Mouse (Mus musculus) embryonic facial prominence, embryonic 14.5 days (tissue): ENCODE data around the gene Nptxr. TPM values are rescaled to one million over a fixed set of nuclear protein-coding genes. Genes with fewer than 3 reads are reported as not detected.
A peak's percentile ranks its signal among the peaks of the same experiment; 100 is the strongest.

Experiments used
- ATAC-seq: fragments of 200-750 bp; cut with Nextera tagmentation; 2 replicates; pipeline ENCODE4 v1.8.0; 2017; ENCODE audit warnings: low read depth, moderate number of reproducible peaks, moderate TSS enrichment
- DNase-seq: peaks from one replicate; pipeline ENCODE4 v3.0.0-alpha.2; 2015; ENCODE audit warnings: low spot score
- H3K27ac ChIP-seq: fragments of 300-500 bp; sonication (generic); replicated peaks from 2 replicates; pipeline ENCODE4 v1.5.1; 2014; ENCODE audit warnings: low read depth, mild to moderate bottlenecking, low read length, moderate library complexity
- H3K27me3 ChIP-seq: fragments of 300-500 bp; sonication (generic); replicated peaks from 2 replicates; pipeline ENCODE4 v1.6.1; 2014; ENCODE audit warnings: low read length; ENCODE audit not compliant: control insufficient read depth, insufficient read depth
- H3K36me3 ChIP-seq: fragments of 300-500 bp; sonication (generic); 2 replicates; pipeline ENCODE4 v1.6.1; 2014; ENCODE audit warnings: low read length, mixed read lengths; ENCODE audit not compliant: control insufficient read depth, insufficient read depth
- H3K4me1 ChIP-seq: fragments of 300-500 bp; sonication (generic); 2 replicates; pipeline ENCODE4 v1.6.1; 2014; ENCODE audit warnings: antibody characterized with exemption, low read length; ENCODE audit not compliant: control insufficient read depth, insufficient read depth
- H3K4me2 ChIP-seq: fragments of 300-500 bp; sonication (generic); 2 replicates; pipeline ENCODE4 v1.6.1; 2014; ENCODE audit warnings: low read depth, mild to moderate bottlenecking, low read length, moderate library complexity, mixed read lengths
- H3K4me3 ChIP-seq: fragments of 300-500 bp; sonication (generic); 2 replicates; pipeline ENCODE4 v1.5.1; 2014; ENCODE audit warnings: low read depth, mild to moderate bottlenecking, low read length
- H3K9ac ChIP-seq: fragments of 300-500 bp; sonication (generic); 2 replicates; pipeline ENCODE4 v1.6.1; 2014; ENCODE audit warnings: low read depth, mild to moderate bottlenecking, low read length, moderate library complexity, mixed read lengths
- H3K9me3 ChIP-seq: fragments of 300-500 bp; sonication (generic); 2 replicates; pipeline ENCODE4 v1.6.1; 2016; ENCODE audit warnings: low read length; ENCODE audit not compliant: control insufficient read depth
- WGBS: fragments of 180-500 bp; shearing (Covaris S2); extraction: QIAGEN DNeasy Blood & Tissue Kit; methylation state at CpG from one replicate; pipeline ENCODE4 v1.1.7; 2014; 5-methylcytosine and 5-hydroxymethylcytosine counted together
- polyA plus RNA-seq: library from polyadenylated mRNA; unstranded; fragments of >200 nt; fragmentation: Nextera tagmentation; extraction: Ambion mirVana; gene quantifications from 2 replicates; pipeline ENCODE4 v1.2.1, GENCODE M21; 2014

Nptxr gene
- polyA plus RNA-seq, 1 experiment from 2014 or later: 3.2 TPM

- ATAC-seq (no peak), DNase-seq (no peak)
- no peak overlapping the region for H3K4me3 ChIP-seq
- no peaks in the 10 kb centered on the region for H3K9me3 ChIP-seq
- no peaks in the 10 kb centered on the region for H3K36me3 ChIP-seq
- no peak overlapping the region for H3K27ac ChIP-seq
- peaks cover 10% of the 10 kb centered on the region for H3K4me1 ChIP-seq
- WGBS: 62% methylated on average over 11 of the region's 11 CpGs
- H3K4me2 ChIP-seq: no peak overlapping the region
- peaks cover 39% of the 10 kb centered on the region for H3K27me3 ChIP-seq
- no peak overlapping the region for H3K9ac ChIP-seq
Measured at GRCm38 (mm10) chr15:79800701-79801100, 3.9 kb downstream of the Nptxr start.

- H3K4me1 ChIP-seq: no peaks in the 10 kb centered on the region
Measured at GRCm38 (mm10) chr15:79798591-79798990, 6.0 kb downstream of the Nptxr start.

GRCm38 (mm10) chr15:79797680-79798079 lies 6.9 kb downstream of the Nptxr start:
- DNase-seq (no peak), ATAC-seq (no peak)
- Histone ChIP-seq H3K9me3 (no peaks in the 10 kb centered on the region), H3K27ac (no peak overlapping the region), H3K4me3 (no peak overlapping the region), H3K36me3 (no peaks in the 10 kb centered on the region), H3K9ac (0 out of 2 replicates have a peak overlapping the region, but pooled peaks have one; percentile 16), H3K4me2 (no peak overlapping the region), H3K27me3 (peaks cover 13% of the 10 kb centered on the region), H3K4me1 (no peaks in the 10 kb centered on the region)
- 73% methylated on average over 8 of the region's 8 CpGs for WGBS

More at GRCm38 (mm10) chr15:79798591-79798990, 6.0 kb downstream of the Nptxr start:
- ATAC-seq (no peak), DNase-seq (no peak)
- Histone ChIP-seq H3K4me3 (no peak overlapping the region), H3K27me3 (peaks cover 22% of the 10 kb centered on the region), H3K36me3 (no peaks in the 10 kb centered on the region), H3K4me2 (no peak overlapping the region), H3K9me3 (no peaks in the 10 kb centered on the region), H3K27ac (no peak overlapping the region), H3K9ac (no peak overlapping the region)
- WGBS: 89% methylated on average over 10 of the region's 10 CpGs

GRCm38 (mm10) chr15:79797096-79797495 lies 7.5 kb downstream of the Nptxr start:
- no peak for DNase-seq
- Histone ChIP-seq H3K27ac (no peak overlapping the region), H3K4me3 (no peak overlapping the region), H3K27me3 (peaks cover 7% of the 10 kb centered on the region), H3K4me1 (no peaks in the 10 kb centered on the region), H3K9ac (no peak overlapping the region), H3K4me2 (no peak overlapping the region), H3K36me3 (no peaks in the 10 kb centered on the region), H3K9me3 (no peaks in the 10 kb centered on the region)
- no peak for ATAC-seq
- 85% methylated on average over 7 of the region's 7 CpGs for WGBS

- H3K36me3 ChIP-seq: no peaks in the 10 kb centered on the region
- no peak overlapping the region for H3K4me2 ChIP-seq
- no peaks in the 10 kb centered on the region for H3K27me3 ChIP-seq
- 79% methylated on average over 12 of the region's 12 CpGs for WGBS
- H3K9ac ChIP-seq: no peak overlapping the region
- DNase-seq (no peak), ATAC-seq (no peak)
- no peak overlapping the region for H3K4me3 ChIP-seq
- H3K27ac ChIP-seq: no peak overlapping the region
- H3K9me3 ChIP-seq: no peaks in the 10 kb centered on the region
- no peaks in the 10 kb centered on the region for H3K4me1 ChIP-seq
Measured at GRCm38 (mm10) chr15:79796256-79796655, 8.3 kb downstream of the Nptxr start.

GRCm38 (mm10) chr15:79794173-79794572 lies 10.4 kb downstream of the Nptxr start:
- 25% methylated on average over 16 of the region's 20 CpGs for WGBS
- H3K4me2 ChIP-seq: no peak overlapping the region
- ATAC-seq (no peak), DNase-seq (no peak)
- H3K9ac ChIP-seq: no peak overlapping the region
- H3K27ac ChIP-seq: no peak overlapping the region
- H3K4me1 ChIP-seq: no peaks in the 10 kb centered on the region
- H3K4me3 ChIP-seq: no peak overlapping the region
- H3K9me3 ChIP-seq: no peaks in the 10 kb centered on the region
- H3K27me3 ChIP-seq: no peaks in the 10 kb centered on the region
- no peaks in the 10 kb centered on the region for H3K36me3 ChIP-seq

GRCm38 (mm10) chr15:79793076-79793475 lies 11.5 kb downstream of the Nptxr start:
- ATAC-seq (no peak), DNase-seq (no peak)
- Histone ChIP-seq H3K27me3 (no peaks in the 10 kb centered on the region), H3K36me3 (no peaks in the 10 kb centered on the region), H3K9ac (no peak overlapping the region), H3K4me1 (no peaks in the 10 kb centered on the region), H3K27ac (no peak overlapping the region), H3K9me3 (no peaks in the 10 kb centered on the region), H3K4me2 (no peak overlapping the region), H3K4me3 (no peak overlapping the region)
- 93% methylated on average over 9 of the region's 9 CpGs for WGBS

GRCm38 (mm10) chr15:79792455-79792854 lies 12.1 kb downstream of the Nptxr start:
- Histone ChIP-seq H3K4me1 (no peaks in the 10 kb centered on the region), H3K27ac (no peak overlapping the region), H3K4me2 (no peak overlapping the region), H3K36me3 (no peaks in the 10 kb centered on the region), H3K9me3 (no peaks in the 10 kb centered on the region), H3K4me3 (no peak overlapping the region), H3K9ac (no peak overlapping the region), H3K27me3 (no peaks in the 10 kb centered on the region)
- DNase-seq (no peak), ATAC-seq (no peak)
- 28% methylated on average over 19 of the region's 19 CpGs for WGBS

- no peaks in the 10 kb centered on the region for H3K27me3 ChIP-seq
- WGBS: 6% methylated on average over 6 of the region's 12 CpGs
- ATAC-seq: no peak
Measured at GRCm38 (mm10) chr15:79791502-79791901, 13.1 kb downstream of the Nptxr start.

More at GRCm38 (mm10) chr15:79791502-79791901, 13.1 kb downstream of the Nptxr start:
- no peaks in the 10 kb centered on the region for H3K4me1 ChIP-seq
- H3K9me3 ChIP-seq: no peaks in the 10 kb centered on the region
- H3K9ac ChIP-seq: no peak overlapping the region
- no peaks in the 10 kb centered on the region for H3K36me3 ChIP-seq
- no peak overlapping the region for H3K27ac ChIP-seq
- no peak overlapping the region for H3K4me2 ChIP-seq
- no peak overlapping the region for H3K4me3 ChIP-seq
- DNase-seq: peak; percentile 74
